Mouse (Mus musculus): ENCODE measurements around the gene Rai1. TPM values are rescaled to one million over a fixed set of nuclear protein-coding genes. Genes with fewer than 3 reads are reported as not detected.

Rai1 gene
- polyA plus RNA-seq, 1 experiment = 24.9 TPM

DNA sequence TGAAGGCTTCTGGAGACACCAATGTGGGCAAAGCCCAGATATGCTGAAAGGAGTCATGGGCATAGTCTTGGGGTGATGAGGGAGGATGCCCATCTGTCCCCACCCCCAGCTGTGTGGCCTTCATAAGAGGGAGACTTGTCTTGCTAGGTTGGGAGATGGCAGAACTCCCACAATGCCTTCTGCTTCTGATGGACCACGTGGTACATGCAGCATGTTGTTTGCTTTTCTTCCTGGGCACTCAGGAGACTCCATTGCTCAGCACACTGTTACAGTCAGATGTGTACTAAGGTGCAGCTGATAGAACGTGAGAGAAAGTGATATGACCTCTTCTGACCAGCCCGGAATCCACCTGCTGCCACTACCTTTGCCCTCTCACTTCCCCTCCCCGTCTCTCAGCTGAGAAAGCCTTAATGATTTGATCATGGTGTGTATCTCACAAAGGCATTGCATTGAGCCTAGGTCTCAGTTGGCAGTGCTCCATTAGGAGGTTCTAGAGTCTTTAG is 43.3 kb upstream of the Rai1 start:
- Histone ChIP-seq H3ac (ENCODE audit: control insufficient read depth, insufficient read length, low read depth) (no peak overlapping the region), H3K79me3 (ENCODE audit: low read depth) (no peaks in the 10 kb centered on the region), H3K36me3 (ENCODE audit: control insufficient read depth, insufficient read depth) (no peaks in the 10 kb centered on the region), H3K79me2 (ENCODE audit: control insufficient read depth, insufficient read depth) (no peaks in the 10 kb centered on the region), H3K4me3 (ENCODE audit: insufficient read depth, poor library complexity, severe bottlenecking) (no peak overlapping the region), H3K27me3 (ENCODE audit: control insufficient read depth, insufficient read depth, insufficient read length) (peaks cover 42% of the 10 kb centered on the region)
- TF ChIP-seq USF1 (IDR thresholded peaks at IDR 0.05; ENCODE audit: low read depth) (no peak), MAX (IDR thresholded peaks at IDR 0.05) (no peak), FOSL1 (IDR thresholded peaks at IDR 0.05; ENCODE audit: insufficient read depth, low read length, poor library complexity, severe bottlenecking) (no peak), CEBPB (IDR thresholded peaks at IDR 0.05; ENCODE audit: low read depth) (no peak), CTCF (IDR thresholded peaks at IDR 0.05; ENCODE audit: control insufficient read depth, insufficient read depth, insufficient read length) (no peak), MYOD1 (IDR thresholded peaks at IDR 0.05; ENCODE audit: control insufficient read depth, insufficient read length, low read depth) (no peak), MYOG (IDR thresholded peaks at IDR 0.05; ENCODE audit: control insufficient read depth, extremely low read depth, insufficient read length) (no peak)

- Histone ChIP-seq H3K4me3 (ENCODE audit: insufficient read depth, poor library complexity, severe bottlenecking) (no peak overlapping the region), H3K79me3 (ENCODE audit: low read depth) (no peaks in the 10 kb centered on the region), H3ac (ENCODE audit: control insufficient read depth, insufficient read length, low read depth) (no peak overlapping the region), H3K27me3 (ENCODE audit: control insufficient read depth, insufficient read depth, insufficient read length) (peaks cover 9% of the 10 kb centered on the region), H3K36me3 (ENCODE audit: control insufficient read depth, insufficient read depth) (no peaks in the 10 kb centered on the region), H3K79me2 (ENCODE audit: control insufficient read depth, insufficient read depth) (no peaks in the 10 kb centered on the region)
- TF ChIP-seq MAX (IDR thresholded peaks at IDR 0.05) = no peak
- TF ChIP-seq MYOD1 (IDR thresholded peaks at IDR 0.05; ENCODE audit: control insufficient read depth, insufficient read length, low read depth) = no peak
- TF ChIP-seq MYOG (IDR thresholded peaks at IDR 0.05; ENCODE audit: control insufficient read depth, extremely low read depth, insufficient read length) = no peak
- TF ChIP-seq USF1 (IDR thresholded peaks at IDR 0.05; ENCODE audit: low read depth) = no peak
- TF ChIP-seq CEBPB (IDR thresholded peaks at IDR 0.05; ENCODE audit: low read depth) = no peak
- no peak for TF ChIP-seq CTCF (IDR thresholded peaks at IDR 0.05; ENCODE audit: control insufficient read depth, insufficient read depth, insufficient read length)
- TF ChIP-seq FOSL1 (IDR thresholded peaks at IDR 0.05; ENCODE audit: insufficient read depth, low read length, poor library complexity, severe bottlenecking) = no peak
These were observed 39.5 kb upstream of the Rai1 start for GRCm38 (mm10) chr11:60065267-60065666.

- Histone ChIP-seq H3K27me3 (ENCODE audit: control insufficient read depth, insufficient read depth, insufficient read length) (peaks cover under 1% of the 10 kb centered on the region), H3K36me3 (ENCODE audit: control insufficient read depth, insufficient read depth) (no peaks in the 10 kb centered on the region), H3ac (ENCODE audit: control insufficient read depth, insufficient read length, low read depth) (no peak overlapping the region), H3K4me3 (ENCODE audit: insufficient read depth, poor library complexity, severe bottlenecking) (no peak overlapping the region), H3K79me2 (ENCODE audit: control insufficient read depth, insufficient read depth) (no peaks in the 10 kb centered on the region), H3K79me3 (ENCODE audit: low read depth) (no peaks in the 10 kb centered on the region)
- TF ChIP-seq CTCF (IDR thresholded peaks at IDR 0.05; ENCODE audit: control insufficient read depth, insufficient read depth, insufficient read length) (no peak), MYOG (IDR thresholded peaks at IDR 0.05; ENCODE audit: control insufficient read depth, extremely low read depth, insufficient read length) (no peak), CEBPB (IDR thresholded peaks at IDR 0.05; ENCODE audit: low read depth) (no peak), MYOD1 (IDR thresholded peaks at IDR 0.05; ENCODE audit: control insufficient read depth, insufficient read length, low read depth) (no peak), MAX (IDR thresholded peaks at IDR 0.05) (no peak), FOSL1 (IDR thresholded peaks at IDR 0.05; ENCODE audit: insufficient read depth, low read length, poor library complexity, severe bottlenecking) (no peak)
These were observed 37.2 kb upstream of the Rai1 start for GRCm38 (mm10) chr11:60067646-60068045.

GRCm38 (mm10) chr11:60068631-60069030 is 36.2 kb upstream of the Rai1 start:
- TF ChIP-seq MAX (IDR thresholded peaks at IDR 0.05) (no peak), MYOG (IDR thresholded peaks at IDR 0.05; ENCODE audit: control insufficient read depth, extremely low read depth, insufficient read length) (no peak), CEBPB (IDR thresholded peaks at IDR 0.05; ENCODE audit: low read depth) (no peak), FOSL1 (IDR thresholded peaks at IDR 0.05; ENCODE audit: insufficient read depth, low read length, poor library complexity, severe bottlenecking) (no peak), MYOD1 (IDR thresholded peaks at IDR 0.05; ENCODE audit: control insufficient read depth, insufficient read length, low read depth) (no peak), USF1 (IDR thresholded peaks at IDR 0.05; ENCODE audit: low read depth) (no peak), CTCF (IDR thresholded peaks at IDR 0.05; ENCODE audit: control insufficient read depth, insufficient read depth, insufficient read length) (no peak)
- no peak overlapping the region for H3ac ChIP-seq (ENCODE audit: control insufficient read depth, insufficient read length, low read depth)

GRCm38 (mm10) chr11:60070599-60070998 is 34.2 kb upstream of the Rai1 start:
- H3K79me3 ChIP-seq (ENCODE audit: low read depth) = no peaks in the 10 kb centered on the region
- H3K27me3 ChIP-seq (ENCODE audit: control insufficient read depth, insufficient read depth, insufficient read length) = no peaks in the 10 kb centered on the region
- no peaks in the 10 kb centered on the region for H3K36me3 ChIP-seq (ENCODE audit: control insufficient read depth, insufficient read depth)
- H3K79me2 ChIP-seq (ENCODE audit: control insufficient read depth, insufficient read depth) = no peaks in the 10 kb centered on the region
- no peak overlapping the region for H3ac ChIP-seq (ENCODE audit: control insufficient read depth, insufficient read length, low read depth)
- H3K4me3 ChIP-seq (ENCODE audit: insufficient read depth, poor library complexity, severe bottlenecking) = no peak overlapping the region
- TF ChIP-seq USF1 (IDR thresholded peaks at IDR 0.05; ENCODE audit: low read depth) (no peak), MYOD1 (IDR thresholded peaks at IDR 0.05; ENCODE audit: control insufficient read depth, insufficient read length, low read depth) (no peak), CTCF (IDR thresholded peaks at IDR 0.05; ENCODE audit: control insufficient read depth, insufficient read depth, insufficient read length) (no peak)

More at GRCm38 (mm10) chr11:60068631-60069030, 36.2 kb upstream of the Rai1 start:
- no peaks in the 10 kb centered on the region for H3K27me3 ChIP-seq (ENCODE audit: control insufficient read depth, insufficient read depth, insufficient read length)
- no peaks in the 10 kb centered on the region for H3K79me2 ChIP-seq (ENCODE audit: control insufficient read depth, insufficient read depth)
- no peaks in the 10 kb centered on the region for H3K79me3 ChIP-seq (ENCODE audit: low read depth)
- no peaks in the 10 kb centered on the region for H3K36me3 ChIP-seq (ENCODE audit: control insufficient read depth, insufficient read depth)
- no peak overlapping the region for H3K4me3 ChIP-seq (ENCODE audit: insufficient read depth, poor library complexity, severe bottlenecking)

- H3ac ChIP-seq (ENCODE audit: control insufficient read depth, insufficient read length, low read depth) = no peak overlapping the region
- no peak overlapping the region for H3K4me3 ChIP-seq (ENCODE audit: insufficient read depth, poor library complexity, severe bottlenecking)
- no peaks in the 10 kb centered on the region for H3K36me3 ChIP-seq (ENCODE audit: control insufficient read depth, insufficient read depth)
- H3K79me3 ChIP-seq (ENCODE audit: low read depth) = no peaks in the 10 kb centered on the region
- TF ChIP-seq MYOG (IDR thresholded peaks at IDR 0.05; ENCODE audit: control insufficient read depth, extremely low read depth, insufficient read length) (no peak), CTCF (IDR thresholded peaks at IDR 0.05; ENCODE audit: control insufficient read depth, insufficient read depth, insufficient read length) (no peak), FOSL1 (IDR thresholded peaks at IDR 0.05; ENCODE audit: insufficient read depth, low read length, poor library complexity, severe bottlenecking) (no peak), MAX (IDR thresholded peaks at IDR 0.05) (no peak), CEBPB (IDR thresholded peaks at IDR 0.05; ENCODE audit: low read depth) (no peak), MYOD1 (IDR thresholded peaks at IDR 0.05; ENCODE audit: control insufficient read depth, insufficient read length, low read depth) (no peak), USF1 (IDR thresholded peaks at IDR 0.05; ENCODE audit: low read depth) (no peak)
- no peaks in the 10 kb centered on the region for H3K79me2 ChIP-seq (ENCODE audit: control insufficient read depth, insufficient read depth)
- H3K27me3 ChIP-seq (ENCODE audit: control insufficient read depth, insufficient read depth, insufficient read length) = no peaks in the 10 kb centered on the region
These were observed 33.6 kb upstream of the Rai1 start for GRCm38 (mm10) chr11:60071221-60071620.
